Mouse (Mus musculus) heart, postnatal 0 days (tissue): ENCODE measurements at regions not wholly inside any gene's neighbourhood (a gene's known extent, or its start where the extent isn't known, plus 50 kb on each side); places are given as distances from the start of the nearest gene placed in this dataset.

ENCODE experiments used
- CTCF ChIP-seq: IDR thresholded peaks from 2 replicates; pipeline ENCODE4 v1.5.1; 2016; ENCODE audit warnings: antibody characterized with exemption, control low read depth, low read depth
- EP300 ChIP-seq: IDR thresholded peaks from 2 replicates; pipeline ENCODE4 v1.6.1; 2016; ENCODE audit warnings: antibody characterized with exemption, low read depth

DNA sequence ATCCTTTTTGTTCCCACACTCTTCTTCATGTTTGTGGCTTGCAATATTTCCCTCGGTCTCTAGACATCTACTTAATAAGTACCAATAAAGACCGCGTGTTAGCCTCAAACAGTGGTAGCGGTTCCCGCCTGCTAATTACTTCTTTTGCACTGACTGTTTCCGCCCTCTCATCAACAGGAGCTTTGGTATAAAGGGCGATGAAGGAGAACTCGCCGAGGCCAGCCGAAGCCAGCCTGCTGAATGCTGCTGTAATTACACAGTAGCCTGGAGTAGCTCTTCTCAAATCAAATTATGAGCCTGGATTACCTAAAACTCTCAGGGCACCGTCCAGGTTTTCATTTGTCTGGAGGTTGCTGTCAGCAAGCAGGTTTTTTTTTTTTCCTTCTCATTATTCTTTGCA lies 429.7 kb upstream of the Atp11b start:
- no peak for TF ChIP-seq CTCF
- no peak for TF ChIP-seq EP300
